12 mouse cellular contexts compared by ENCODE assay signal in the genomic region with DNA sequence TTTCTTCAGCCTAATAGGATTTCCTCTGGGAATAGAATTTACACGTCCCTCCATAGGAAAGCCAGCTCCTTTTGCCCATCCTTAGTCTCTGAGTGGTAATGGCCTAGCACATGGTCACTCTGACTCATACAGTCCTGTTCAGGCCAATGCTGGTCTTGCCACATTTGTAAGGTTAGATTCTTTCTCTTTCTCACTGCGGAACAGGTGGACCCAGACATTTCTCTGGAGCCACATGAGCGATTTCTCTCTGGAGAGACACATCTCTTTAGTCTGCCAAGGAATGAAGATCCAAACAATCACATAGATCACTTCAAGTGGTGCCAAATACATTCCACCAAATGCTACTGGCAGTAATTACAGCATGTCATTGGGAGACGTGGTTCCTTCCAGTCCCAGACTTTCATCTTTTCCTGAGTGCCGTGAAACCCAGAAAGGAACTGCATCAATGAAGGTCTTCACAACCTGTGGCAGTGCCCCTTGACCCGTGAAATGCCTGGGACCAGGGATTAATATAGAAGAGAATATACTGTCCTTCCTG. TPM values are rescaled to one million over a fixed set of nuclear protein-coding genes. Genes with fewer than 3 reads are reported as not detected.
A peak's percentile ranks its signal among the peaks of the same experiment; 100 is the strongest.
DNase-seq lines count a peak whose midpoint lies in the region; ATAC-seq and TF ChIP-seq lines count a peak whose summit lies in the region.
"Had no signal": no experiment of that assay in that cellular context is flagged by ENCODE, and none has a peak within 500 bp of the region (broad histone marks: within the 10 kb centered on the region; RNA-seq: fewer than 3 reads in every experiment).

No protein-coding gene starts in this region.

- no peak overlapping the region for H3K4me3 ChIP-seq in intestine, embryonic 15.5 days (replicated peaks)
- H3K4me3 ChIP-seq in intestine, embryonic 16.5 days (ENCODE audit: low read length): no peak overlapping the region
- H3K4me3 ChIP-seq in embryonic facial prominence, embryonic 13.5 days: no peak overlapping the region
- peak overlapping the region; percentile 72 for H3K4me3 ChIP-seq in hindbrain, postnatal 0 days (ENCODE audit: low read length)
- H3K4me3 ChIP-seq in neural tube, embryonic 14.5 days (ENCODE audit: low read depth, low read length): peak overlapping the region; percentile 61
- H3K4me3 ChIP-seq: megakaryocyte, embryonic 14.5 days had no signal

- TF ChIP-seq CTCF in hindbrain, postnatal 0 days (IDR thresholded peaks at IDR 0.05; ENCODE audit: low read depth): no peak

- no peak overlapping the region for H3K9ac ChIP-seq in intestine, embryonic 15.5 days
- H3K9ac ChIP-seq in intestine, embryonic 16.5 days (ENCODE audit: low read depth, low read length): no peak overlapping the region
- H3K9ac ChIP-seq in embryonic facial prominence, embryonic 13.5 days: no peak overlapping the region
- H3K9ac ChIP-seq in hindbrain, postnatal 0 days (replicated peaks; ENCODE audit: low read length): 0 out of 2 replicates have a peak overlapping the region, but pooled peaks have one; percentile 70
- H3K9ac ChIP-seq in neural tube, embryonic 14.5 days (replicated peaks; ENCODE audit: low read depth, low read length): no peak overlapping the region

- H3K36me3 ChIP-seq in intestine, embryonic 15.5 days: no peaks in the 10 kb centered on the region
- no peaks in the 10 kb centered on the region for H3K36me3 ChIP-seq in intestine, embryonic 16.5 days (ENCODE audit: control insufficient read depth, insufficient read depth, low read length)
- no peaks in the 10 kb centered on the region for H3K36me3 ChIP-seq in embryonic facial prominence, embryonic 13.5 days
- no peaks in the 10 kb centered on the region for H3K36me3 ChIP-seq in hindbrain, postnatal 0 days (ENCODE audit: insufficient read depth, low read length)
- no peaks in the 10 kb centered on the region for H3K36me3 ChIP-seq in neural tube, embryonic 14.5 days (ENCODE audit: control insufficient read depth, insufficient read depth, low read length)

- peaks cover 9% of the 10 kb centered on the region; the same call in 1 of the 2 replicates for H3K27me3 ChIP-seq in intestine, embryonic 15.5 days (replicated peaks)
- peaks cover 8% of the 10 kb centered on the region; the same call in 1 of the 2 replicates for H3K27me3 ChIP-seq in intestine, embryonic 16.5 days (replicated peaks; ENCODE audit: control insufficient read depth, insufficient read depth, low read length)
- peaks cover 29% of the 10 kb centered on the region for H3K27me3 ChIP-seq in embryonic facial prominence, embryonic 13.5 days
- H3K27me3 ChIP-seq in hindbrain, postnatal 0 days (ENCODE audit: insufficient read depth, low read length): no peaks in the 10 kb centered on the region
- no peaks in the 10 kb centered on the region for H3K27me3 ChIP-seq in neural tube, embryonic 14.5 days (ENCODE audit: control insufficient read depth, insufficient read depth, low read length)

- H3K27ac ChIP-seq in intestine, embryonic 15.5 days: no peak overlapping the region
- H3K27ac ChIP-seq in intestine, embryonic 16.5 days (ENCODE audit: low read length): no peak overlapping the region
- H3K27ac ChIP-seq in embryonic facial prominence, embryonic 13.5 days: no peak overlapping the region
- peak overlapping the region; percentile 79; the same call in 1 of the 2 replicates for H3K27ac ChIP-seq in hindbrain, postnatal 0 days
- H3K27ac ChIP-seq in neural tube, embryonic 14.5 days (ENCODE audit: low read depth, low read length): no peak overlapping the region

- 53% methylated on average over 6 of the region's 6 CpGs for WGBS in intestine, embryonic 15.5 days
- 49% methylated on average over 6 of the region's 6 CpGs for WGBS in intestine, embryonic 16.5 days
- 45% methylated on average over 6 of the region's 6 CpGs for WGBS in embryonic facial prominence, embryonic 13.5 days
- WGBS in hindbrain, postnatal 0 days: 40% methylated on average over 6 of the region's 6 CpGs
- WGBS in neural tube, embryonic 14.5 days: 50% methylated on average over 6 of the region's 6 CpGs

- peak overlapping the region; percentile 71 for H3K4me2 ChIP-seq in intestine, embryonic 15.5 days (replicated peaks)
- H3K4me2 ChIP-seq in intestine, embryonic 16.5 days (ENCODE audit: low read depth, low read length): no peak overlapping the region
- H3K4me2 ChIP-seq in embryonic facial prominence, embryonic 13.5 days: peak overlapping the region; percentile 82
- peak overlapping the region; percentile 78 for H3K4me2 ChIP-seq in hindbrain, postnatal 0 days (ENCODE audit: low read depth, low read length)
- peak overlapping the region; percentile 89 for H3K4me2 ChIP-seq in neural tube, embryonic 14.5 days (ENCODE audit: low read depth, low read length)

- no peak for DNase-seq in hindbrain, postnatal 0 days (ENCODE audit: low spot score)
- no peak for DNase-seq in layer of hippocampus, adult 9-10 months (ENCODE audit: low spot score)
- no peak for DNase-seq in gastrocnemius, adult 8-10 months (ENCODE audit: low spot score in 2 of 2)
- DNase-seq: kidney, adult 18-20 months; thymus, postnatal 4 days had no signal

- ATAC-seq in intestine, embryonic 15.5 days: no peak
- no peak for ATAC-seq in intestine, embryonic 16.5 days
- no peak for ATAC-seq in embryonic facial prominence, embryonic 13.5 days (ENCODE audit: insufficient number of reproducible peaks, insufficient read depth, low FRiP score, low TSS enrichment, low read depth)
- ATAC-seq in hindbrain, postnatal 0 days: no peak
- ATAC-seq in neural tube, embryonic 14.5 days (ENCODE audit: low read depth): no peak
- no peak for ATAC-seq in activated CD4-positive, CD25-positive, alpha-beta regulatory T cell, adult 4 months

- H3K4me1 ChIP-seq in intestine, embryonic 15.5 days (replicated peaks): 0 out of 2 replicates have a peak, but pooled peaks cover 4% of the 10 kb centered on the region
- peaks cover 5% of the 10 kb centered on the region for H3K4me1 ChIP-seq in intestine, embryonic 16.5 days (ENCODE audit: control insufficient read depth, insufficient read depth, low read length)
- peaks cover 12% of the 10 kb centered on the region; the same call in 1 of the 2 replicates for H3K4me1 ChIP-seq in embryonic facial prominence, embryonic 13.5 days
- peaks cover 10% of the 10 kb centered on the region; the same call in 1 of the 2 replicates for H3K4me1 ChIP-seq in hindbrain, postnatal 0 days (ENCODE audit: insufficient read depth, low read length)
- peaks cover 4% of the 10 kb centered on the region; the same call in 1 of the 2 replicates for H3K4me1 ChIP-seq in neural tube, embryonic 14.5 days (ENCODE audit: control insufficient read depth, insufficient read depth, low read length)
- H3K4me1 ChIP-seq: megakaryocyte, embryonic 14.5 days had no signal

- H3K9me3 ChIP-seq in intestine, embryonic 15.5 days: no peaks in the 10 kb centered on the region
- no peaks in the 10 kb centered on the region for H3K9me3 ChIP-seq in intestine, embryonic 16.5 days (ENCODE audit: control insufficient read depth, low read length)
- H3K9me3 ChIP-seq in embryonic facial prominence, embryonic 13.5 days: no peaks in the 10 kb centered on the region
- no peaks in the 10 kb centered on the region for H3K9me3 ChIP-seq in hindbrain, postnatal 0 days (ENCODE audit: low read length)
- no peaks in the 10 kb centered on the region for H3K9me3 ChIP-seq in neural tube, embryonic 14.5 days (ENCODE audit: control insufficient read depth, low read length)

RNA-seq across cellular contexts. Expression of a gene that starts 0.8 kb away (rescaled TPM):
- polyA plus RNA-seq in intestine, embryonic 15.5 days (2015; fragmentation: Nextera tagmentation; extraction: Ambion mirVana): 2.5 and 2.8 TPM in 2 replicates
- 2.0 TPM in 2 replicates for polyA plus RNA-seq in intestine, embryonic 16.5 days (2015; fragmentation: Nextera tagmentation; extraction: Ambion mirVana)
- polyA plus RNA-seq in embryonic facial prominence, embryonic 13.5 days (2015; fragmentation: Nextera tagmentation; extraction: Ambion mirVana): 2.4 and 2.7 TPM in 2 replicates
- total RNA-seq in hindbrain, postnatal 0 days (2014; rRNA removed): 53.3 and 56.7 TPM in 2 replicates
- 85.5 and 89.4 TPM in 2 replicates for polyA plus RNA-seq in hindbrain, postnatal 0 days (2015; fragmentation: Nextera tagmentation; extraction: Ambion mirVana)
- 65.7 and 80.9 TPM in 2 replicates for polyA plus RNA-seq in neural tube, embryonic 14.5 days (2014; fragmentation: Nextera tagmentation; extraction: Ambion mirVana)
- polyA plus RNA-seq in activated CD4-positive, CD25-positive, alpha-beta regulatory T cell, adult 4 months (2017; shearing (Covaris generic)): not detected
- under 1 TPM in 3 of 4 experiments, not detected in 1; 0.12 to 0.40 (median 0.21) TPM for total RNA-seq in gastrocnemius, adult 8-10 months (2022)
- polyA plus RNA-seq: spleen, adult 2 months had no signal

Comparison
In these comparisons a context has a peak if more than half of its experiments do, and no peak if none do; other contexts are left out.
1. H3K4me3 ChIP-seq: peak in hindbrain, postnatal 0 days (single experiment) and neural tube, embryonic 14.5 days (single experiment); none in intestine, embryonic 15.5 days (single experiment), intestine, embryonic 16.5 days (single experiment) and embryonic facial prominence, embryonic 13.5 days (single experiment).
2. RNA of a gene that starts 0.8 kb away (polyA plus RNA-seq): 85.5 to 89.4 TPM in hindbrain, postnatal 0 days and 65.7 to 80.9 TPM in neural tube, embryonic 14.5 days; 2.5 to 2.8 TPM in intestine, embryonic 15.5 days, 2.4 to 2.7 TPM in embryonic facial prominence, embryonic 13.5 days, 2.0 TPM in intestine, embryonic 16.5 days and not detected in activated CD4-positive, CD25-positive, alpha-beta regulatory T cell, adult 4 months; every median in the first group is over 10 times any median in the second.